Mouse (Mus musculus) embryonic facial prominence, embryonic 13.5 days (tissue): ENCODE measurements at regions not wholly inside any gene's neighbourhood (a gene's known extent, or its start where the extent isn't known, plus 50 kb on each side); places are given as distances from the start of the nearest gene placed in this dataset.

Source experiments
- ATAC-seq: fragments of 200-750 bp; cut with Nextera tagmentation; 2 replicates; pipeline ENCODE4 v1.8.0; 2017; ENCODE audit warnings: low read depth; ENCODE audit not compliant: insufficient number of reproducible peaks, insufficient read depth, low FRiP score, low TSS enrichment
- H3K27ac ChIP-seq: fragments of 300-500 bp; sonication (generic); 2 replicates; pipeline ENCODE4 v1.5.1; 2015; ENCODE audit warnings: moderate library complexity, mild to moderate bottlenecking, inconsistent platforms
- H3K27me3 ChIP-seq: fragments of 300-500 bp; sonication (generic); 2 replicates; pipeline ENCODE4 v1.6.1; 2015; ENCODE audit warnings: mild to moderate bottlenecking, inconsistent platforms
- H3K36me3 ChIP-seq: fragments of 300-500 bp; sonication (generic); 2 replicates; pipeline ENCODE4 v1.6.1; 2015; ENCODE audit warnings: mild to moderate bottlenecking, inconsistent platforms
- H3K4me1 ChIP-seq: fragments of 300-500 bp; sonication (generic); 2 replicates; pipeline ENCODE4 v1.6.1; 2015; ENCODE audit warnings: inconsistent platforms
- H3K4me2 ChIP-seq: fragments of 300-500 bp; sonication (generic); 2 replicates; pipeline ENCODE4 v1.6.1; 2015; ENCODE audit warnings: moderate library complexity, mild to moderate bottlenecking, inconsistent platforms
- H3K4me3 ChIP-seq: fragments of 300-500 bp; sonication (generic); 2 replicates; pipeline ENCODE4 v1.5.1; 2015; ENCODE audit warnings: mild to moderate bottlenecking, inconsistent platforms
- H3K9ac ChIP-seq: fragments of 300-500 bp; sonication (generic); 2 replicates; pipeline ENCODE4 v1.6.1; 2015; ENCODE audit warnings: mild to moderate bottlenecking, inconsistent platforms
- H3K9me3 ChIP-seq: fragments of 300-500 bp; sonication (generic); 2 replicates; pipeline ENCODE4 v1.6.1; 2016; ENCODE audit warnings: inconsistent platforms
- WGBS: fragments of 180-500 bp; shearing (Covaris S2); methylation state at CpG from one replicate; pipeline ENCODE4 v1.1.7; 2015; ENCODE audit warnings: mixed read lengths; 5-methylcytosine and 5-hydroxymethylcytosine counted together

DNA sequence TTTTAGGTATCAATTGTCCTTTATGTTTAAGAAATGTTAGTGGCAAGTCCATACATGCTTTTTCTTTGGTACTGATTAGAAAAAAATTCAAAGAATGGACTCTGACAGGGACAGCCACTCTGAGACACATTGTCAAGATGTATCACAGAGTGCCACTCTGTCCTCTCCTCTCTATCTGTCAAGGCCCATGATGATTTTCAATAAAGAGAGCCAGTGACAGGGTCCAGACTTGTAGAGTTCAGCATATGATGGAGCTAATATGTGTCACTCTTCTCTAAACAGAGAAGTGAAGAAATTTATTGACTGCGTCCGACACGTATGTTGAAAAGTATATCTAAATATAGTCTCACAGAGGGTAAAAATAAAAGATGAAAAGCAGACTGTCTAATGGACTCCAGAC is 672.2 kb upstream of the 4930452B06Rik start:
- Histone ChIP-seq H3K4me1 (no peaks in the 10 kb centered on the region), H3K9ac (no peak overlapping the region), H3K4me3 (no peak overlapping the region), H3K4me2 (no peak overlapping the region), H3K36me3 (no peaks in the 10 kb centered on the region), H3K27me3 (no peaks in the 10 kb centered on the region), H3K27ac (no peak overlapping the region), H3K9me3 (no peaks in the 10 kb centered on the region)
- no peak for ATAC-seq
- 61% methylated on average over 3 of the region's 3 CpGs for WGBS

DNA sequence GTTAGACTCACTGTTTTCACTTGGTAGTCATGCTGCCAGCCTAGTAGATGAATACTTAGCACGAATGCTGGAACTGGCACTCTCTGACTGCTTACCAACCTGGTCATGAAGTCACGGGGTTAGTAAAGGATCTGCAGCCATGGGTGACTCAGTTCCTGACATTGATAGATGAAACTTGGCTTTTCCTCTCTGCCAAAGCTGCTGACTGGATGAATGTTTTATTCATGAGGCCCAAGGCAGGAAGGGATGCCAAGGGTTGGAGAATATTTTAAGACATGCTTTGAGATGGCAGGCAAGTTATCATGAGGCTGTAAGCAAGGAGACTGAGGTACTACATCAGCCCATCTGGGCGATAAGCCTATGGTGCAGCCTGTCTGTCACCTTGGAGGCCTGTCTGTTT is 671.1 kb upstream of the 4930452B06Rik start:
- ATAC-seq = no peak
- no peaks in the 10 kb centered on the region for H3K27me3 ChIP-seq
- H3K27ac ChIP-seq = no peak overlapping the region
- H3K36me3 ChIP-seq = no peaks in the 10 kb centered on the region
- H3K9ac ChIP-seq = no peak overlapping the region
- no peaks in the 10 kb centered on the region for H3K4me1 ChIP-seq
- H3K4me3 ChIP-seq = no peak overlapping the region
- WGBS = 83% methylated on average over 3 of the region's 3 CpGs
- no peaks in the 10 kb centered on the region for H3K9me3 ChIP-seq
- no peak overlapping the region for H3K4me2 ChIP-seq

DNA sequence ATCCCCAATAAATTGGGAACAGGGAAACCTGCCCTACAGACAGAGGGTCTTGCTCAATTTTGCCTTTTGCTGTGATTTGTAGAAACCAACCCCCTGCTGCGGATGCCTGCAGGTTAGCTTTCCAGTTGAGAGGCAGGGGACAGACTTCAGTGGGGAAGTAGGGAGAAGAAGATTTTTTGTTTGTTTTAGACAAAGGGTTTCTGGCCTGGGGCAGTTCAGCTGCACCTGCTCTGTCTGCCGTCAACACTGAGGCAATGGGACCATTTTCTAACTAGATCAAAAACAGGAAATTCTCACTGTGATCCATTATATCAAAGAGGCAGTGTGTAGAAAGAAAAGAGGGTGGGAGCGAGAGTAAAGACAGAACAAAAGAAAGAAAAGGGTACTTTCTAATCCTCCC is 665.6 kb upstream of the 4930452B06Rik start:
- Histone ChIP-seq H3K9ac (no peak overlapping the region), H3K9me3 (no peaks in the 10 kb centered on the region), H3K4me1 (no peaks in the 10 kb centered on the region), H3K4me2 (no peak overlapping the region), H3K36me3 (no peaks in the 10 kb centered on the region), H3K4me3 (no peak overlapping the region), H3K27ac (no peak overlapping the region), H3K27me3 (no peaks in the 10 kb centered on the region)
- ATAC-seq = no peak
- WGBS = 28% methylated on average over 3 of the region's 3 CpGs

DNA sequence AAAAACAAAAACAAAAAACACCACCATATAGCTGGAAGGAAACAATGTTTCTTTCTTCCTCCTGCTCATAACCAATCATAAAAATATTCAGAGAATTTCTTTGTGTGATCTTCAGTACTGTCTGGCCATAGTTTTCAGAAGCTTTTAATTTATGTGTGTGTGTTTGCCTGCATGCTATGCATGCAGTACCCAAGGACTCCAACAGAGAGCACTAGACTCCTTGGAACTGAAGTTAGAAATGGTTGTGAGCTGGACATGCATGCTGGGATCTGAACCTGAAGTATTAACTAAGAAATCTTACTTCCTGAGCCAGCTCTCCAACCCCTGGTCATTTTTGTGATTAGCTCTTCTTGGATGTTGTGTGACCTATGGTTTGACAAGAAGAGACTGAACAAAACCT is 664.7 kb upstream of the 4930452B06Rik start:
- H3K4me3 ChIP-seq = no peak overlapping the region
- no peak overlapping the region for H3K9ac ChIP-seq
- H3K9me3 ChIP-seq = no peaks in the 10 kb centered on the region
- H3K36me3 ChIP-seq = no peaks in the 10 kb centered on the region
- no peaks in the 10 kb centered on the region for H3K27me3 ChIP-seq
- H3K4me1 ChIP-seq = no peaks in the 10 kb centered on the region
- ATAC-seq = no peak
- no peak overlapping the region for H3K27ac ChIP-seq
- H3K4me2 ChIP-seq = no peak overlapping the region

DNA sequence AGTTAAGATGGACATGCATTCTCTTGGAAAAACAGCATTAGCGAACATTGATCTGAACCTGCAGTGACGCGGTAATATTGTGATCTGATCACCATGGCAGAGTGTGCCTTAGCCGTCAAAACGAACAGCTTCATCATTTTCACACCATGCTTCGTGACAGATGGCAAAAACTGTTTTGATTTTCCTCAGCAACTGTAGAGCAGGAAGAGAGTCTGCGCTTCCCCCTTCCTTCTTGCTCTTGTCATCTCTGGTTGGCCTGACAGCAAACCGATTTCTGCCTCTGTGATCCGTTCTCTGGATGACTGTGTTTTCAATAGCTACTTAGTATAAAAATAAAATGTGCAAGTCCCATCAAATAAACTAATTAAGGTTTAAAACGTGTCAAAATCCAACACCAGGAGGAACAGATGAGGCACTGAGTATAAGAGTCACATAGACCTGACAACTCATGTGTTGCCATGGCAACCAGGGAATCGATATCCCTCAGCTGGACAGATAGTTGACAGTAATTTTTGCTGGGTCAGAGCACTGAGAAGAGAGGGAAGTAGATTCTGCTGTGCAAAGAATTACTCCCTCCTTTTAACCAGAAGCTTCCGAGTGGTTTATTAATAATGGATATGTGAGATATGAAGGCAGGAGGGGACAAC is 663.9 kb upstream of the 4930452B06Rik start:
- no peak for ATAC-seq
- Histone ChIP-seq H3K9ac (no peak overlapping the region), H3K4me3 (no peak overlapping the region), H3K9me3 (no peaks in the 10 kb centered on the region), H3K36me3 (no peaks in the 10 kb centered on the region), H3K27me3 (no peaks in the 10 kb centered on the region), H3K4me2 (no peak overlapping the region), H3K27ac (no peak overlapping the region), H3K4me1 (no peaks in the 10 kb centered on the region)
- 80% methylated on average over 12 of the region's 12 CpGs for WGBS

DNA sequence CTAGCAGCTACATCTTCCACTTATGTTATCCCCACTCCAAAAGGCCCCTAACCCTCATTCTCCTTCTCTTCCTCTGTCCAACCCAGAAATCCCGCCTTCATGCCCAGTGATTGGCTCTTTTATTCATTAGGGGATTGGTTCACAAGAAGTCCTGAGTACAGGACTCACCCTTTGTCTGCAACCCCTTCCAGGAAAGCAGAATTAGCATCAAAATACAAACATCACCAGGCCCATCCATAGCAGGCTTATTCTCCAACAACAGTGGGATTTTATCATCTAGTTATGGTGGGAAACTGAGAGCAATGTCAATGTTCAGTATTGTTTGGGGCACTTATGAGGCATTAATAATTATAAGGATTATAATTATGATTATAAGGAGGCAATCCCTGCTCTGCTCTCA is 661.3 kb upstream of the 4930452B06Rik start:
- Histone ChIP-seq H3K4me3 (no peak overlapping the region), H3K4me2 (no peak overlapping the region), H3K9ac (no peak overlapping the region), H3K36me3 (no peaks in the 10 kb centered on the region), H3K27me3 (no peaks in the 10 kb centered on the region), H3K9me3 (no peaks in the 10 kb centered on the region), H3K27ac (no peak overlapping the region), H3K4me1 (no peaks in the 10 kb centered on the region)
- no peak for ATAC-seq
- 74% methylated on average over 1 of the region's 1 CpGs for WGBS

DNA sequence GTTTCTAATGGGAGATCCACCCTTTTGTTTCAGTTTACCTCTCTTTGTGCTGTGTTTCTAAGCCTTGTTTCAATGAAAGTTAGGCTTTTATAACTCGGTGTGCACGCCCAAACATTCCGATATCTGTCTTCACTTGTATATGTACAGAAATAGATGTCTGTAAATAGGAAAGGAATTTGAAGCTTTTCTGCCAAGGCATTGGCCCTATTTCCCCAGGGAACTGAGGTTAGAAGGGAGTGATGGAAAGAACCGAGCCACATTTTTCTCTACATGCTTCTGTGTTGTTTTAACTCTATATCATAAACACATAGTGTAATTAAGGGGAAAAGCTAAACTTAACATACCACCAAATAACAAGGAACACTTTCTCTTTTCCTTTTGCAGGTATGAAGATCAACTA is 653.8 kb upstream of the 4930452B06Rik start:
- Histone ChIP-seq H3K27me3 (no peaks in the 10 kb centered on the region), H3K9ac (no peak overlapping the region), H3K4me2 (no peak overlapping the region), H3K4me1 (peaks cover 10% of the 10 kb centered on the region; the same call in 1 of the 2 replicates), H3K4me3 (no peak overlapping the region), H3K36me3 (no peaks in the 10 kb centered on the region), H3K9me3 (no peaks in the 10 kb centered on the region), H3K27ac (0 out of 2 replicates have a peak overlapping the region, but pooled peaks have one; percentile 22)
- WGBS = 35% methylated on average over 4 of the region's 4 CpGs
- ATAC-seq = no peak

DNA sequence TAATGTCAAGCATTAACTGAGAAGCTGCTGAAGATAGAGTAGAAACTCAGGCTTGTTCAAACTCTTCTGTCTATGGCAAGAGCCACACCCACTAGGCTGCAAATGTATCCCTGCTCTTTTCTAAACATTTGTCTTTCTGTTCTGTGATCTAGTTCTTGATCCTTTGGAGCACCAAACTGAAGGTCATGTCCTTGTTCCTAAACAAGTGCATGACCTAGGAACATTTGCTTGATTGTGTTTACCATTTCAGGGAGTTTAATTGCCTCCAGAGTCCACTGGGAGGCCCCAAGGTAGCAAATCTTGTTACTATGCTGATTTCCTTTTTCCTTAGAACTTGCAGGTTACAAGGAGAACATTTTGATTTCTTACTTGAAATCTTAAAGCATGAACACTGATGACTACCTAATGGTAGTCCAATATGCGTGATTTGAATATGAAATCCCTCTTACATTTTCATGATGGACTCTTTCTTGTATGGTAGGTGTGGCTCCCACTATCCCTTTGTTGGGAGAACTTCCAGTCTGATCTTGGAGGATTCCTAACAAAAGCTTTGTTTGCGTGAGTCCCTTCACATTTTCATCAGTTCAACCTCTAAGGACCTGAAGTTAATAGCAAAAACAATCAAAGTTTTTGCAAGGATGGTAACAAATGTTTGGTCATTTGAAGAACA is 652.9 kb upstream of the 4930452B06Rik start:
- Histone ChIP-seq H3K27me3 (no peaks in the 10 kb centered on the region), H3K9ac (no peak overlapping the region), H3K27ac (no peak overlapping the region), H3K4me1 (peaks cover 10% of the 10 kb centered on the region; the same call in 1 of the 2 replicates), H3K4me2 (no peak overlapping the region), H3K9me3 (no peaks in the 10 kb centered on the region), H3K36me3 (no peaks in the 10 kb centered on the region), H3K4me3 (no peak overlapping the region)
- ATAC-seq = no peak
- 87% methylated on average over 2 of the region's 2 CpGs for WGBS

DNA sequence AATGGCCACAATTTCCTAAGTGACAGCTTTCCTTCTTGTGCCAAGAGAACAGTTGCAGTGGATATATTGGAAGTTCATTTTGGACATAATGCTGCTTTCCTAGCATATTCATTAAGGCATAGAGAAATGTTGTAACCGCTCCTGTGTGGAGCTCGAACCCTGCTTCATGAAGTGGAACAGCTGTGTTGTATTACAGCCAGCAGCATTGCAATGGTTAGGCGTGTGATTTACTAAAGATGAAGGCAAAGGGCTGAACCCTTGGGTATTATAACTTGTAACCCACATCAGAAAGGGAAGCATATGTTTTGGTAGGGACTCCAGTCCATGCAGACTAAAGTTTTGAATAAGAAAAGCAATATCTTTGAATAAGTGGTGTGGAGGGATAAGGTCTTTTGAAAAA is 649.2 kb upstream of the 4930452B06Rik start:
- Histone ChIP-seq H3K4me1 (peaks cover 4% of the 10 kb centered on the region; the same call in 1 of the 2 replicates), H3K27me3 (no peaks in the 10 kb centered on the region), H3K4me3 (no peak overlapping the region), H3K36me3 (no peaks in the 10 kb centered on the region), H3K9ac (no peak overlapping the region), H3K9me3 (no peaks in the 10 kb centered on the region), H3K4me2 (no peak overlapping the region), H3K27ac (no peak overlapping the region)
- 0 out of 2 replicates have a peak, but pooled peaks have one; percentile 52 for ATAC-seq
- WGBS = 23% methylated on average over 3 of the region's 3 CpGs

DNA sequence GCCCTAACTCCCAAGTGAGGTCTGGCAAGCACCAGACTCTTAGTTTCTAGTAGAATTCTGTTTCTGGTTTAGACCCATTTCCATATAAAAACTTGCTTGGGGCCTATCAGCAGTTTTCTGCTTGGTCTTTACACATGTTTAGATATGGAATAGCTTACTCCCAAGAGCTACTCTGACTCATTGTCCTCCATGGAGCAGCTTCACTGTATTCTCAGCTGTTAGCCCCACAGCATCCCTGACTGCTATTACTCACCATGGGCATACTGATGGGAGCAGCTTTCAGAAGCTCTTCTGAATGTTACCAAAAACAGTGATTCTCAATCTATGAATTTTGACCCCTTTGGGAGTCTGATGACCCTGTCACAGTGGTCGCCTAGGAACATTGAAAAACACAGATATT is 630.1 kb upstream of the 4930452B06Rik start:
- Histone ChIP-seq H3K4me2 (no peak overlapping the region), H3K36me3 (no peaks in the 10 kb centered on the region), H3K27ac (no peak overlapping the region), H3K27me3 (no peaks in the 10 kb centered on the region), H3K9ac (no peak overlapping the region), H3K4me3 (no peak overlapping the region), H3K4me1 (no peaks in the 10 kb centered on the region), H3K9me3 (no peaks in the 10 kb centered on the region)
- ATAC-seq = no peak
- 75% methylated on average over 1 of the region's 1 CpGs for WGBS

DNA sequence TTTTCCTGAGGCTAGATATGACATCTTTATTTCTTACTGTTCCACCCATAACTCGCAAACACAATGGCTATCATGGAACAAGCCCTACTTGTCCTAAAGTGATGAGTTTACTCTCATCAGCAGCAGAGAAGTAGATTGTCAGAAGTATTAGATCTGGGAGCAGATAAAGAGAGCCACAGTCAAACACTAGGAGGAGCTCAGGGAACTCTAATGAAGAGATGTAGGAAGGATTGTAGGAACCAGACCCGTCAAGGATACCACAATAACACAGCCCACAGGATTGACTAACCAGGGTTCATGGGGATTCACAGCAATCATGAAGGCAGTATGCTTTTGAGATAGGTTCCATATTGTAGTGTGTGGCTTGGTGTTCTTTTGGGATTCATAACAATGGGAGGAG is 628.5 kb upstream of the 4930452B06Rik start:
- Histone ChIP-seq H3K4me3 (no peak overlapping the region), H3K9me3 (no peaks in the 10 kb centered on the region), H3K27me3 (no peaks in the 10 kb centered on the region), H3K4me1 (no peaks in the 10 kb centered on the region), H3K36me3 (no peaks in the 10 kb centered on the region), H3K4me2 (no peak overlapping the region), H3K9ac (no peak overlapping the region), H3K27ac (no peak overlapping the region)
- 76% methylated on average over 2 of the region's 2 CpGs for WGBS
- ATAC-seq = no peak

DNA sequence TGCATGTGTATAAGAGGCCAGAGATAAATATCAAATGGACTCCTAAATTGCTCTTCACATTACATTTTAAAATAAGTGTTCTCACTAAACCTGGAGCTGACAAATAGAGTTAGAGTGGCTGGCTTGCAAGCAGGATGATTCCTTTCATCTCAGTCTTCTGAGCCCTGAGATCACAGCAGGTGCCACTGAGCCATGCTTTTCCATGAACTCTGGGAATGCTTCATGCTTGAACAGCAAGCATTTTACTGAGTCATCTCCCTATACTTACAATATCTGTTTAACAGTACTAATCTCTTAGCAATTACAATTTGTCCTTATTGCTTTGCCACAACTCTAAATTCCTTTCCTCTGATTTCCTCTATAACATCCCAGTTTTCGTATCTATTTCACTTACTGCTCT is 622.1 kb upstream of the 4930452B06Rik start:
- no peak overlapping the region for H3K9ac ChIP-seq
- no peaks in the 10 kb centered on the region for H3K9me3 ChIP-seq
- H3K36me3 ChIP-seq = no peaks in the 10 kb centered on the region
- no peak overlapping the region for H3K4me2 ChIP-seq
- H3K4me1 ChIP-seq = no peaks in the 10 kb centered on the region
- no peak overlapping the region for H3K27ac ChIP-seq
- no peak overlapping the region for H3K4me3 ChIP-seq
- WGBS = 78% methylated on average over 1 of the region's 1 CpGs
- ATAC-seq = no peak
- no peaks in the 10 kb centered on the region for H3K27me3 ChIP-seq
